Mouse (Mus musculus): ENCODE results near the gene Adamts4.
A peak's percentile ranks its signal among the peaks of the same experiment; 100 is the strongest.

Gene Adamts4

GRCm38 (mm10) chr1:171256937-171257548, 6.8 kb downstream of the Adamts4 start:
- DNase-seq, result peak; percentile 22 to 76

- DNase-seq, result no peak
Measured at GRCm38 (mm10) chr1:171257781-171258180, 7.6 kb downstream of the Adamts4 start.

DNA sequence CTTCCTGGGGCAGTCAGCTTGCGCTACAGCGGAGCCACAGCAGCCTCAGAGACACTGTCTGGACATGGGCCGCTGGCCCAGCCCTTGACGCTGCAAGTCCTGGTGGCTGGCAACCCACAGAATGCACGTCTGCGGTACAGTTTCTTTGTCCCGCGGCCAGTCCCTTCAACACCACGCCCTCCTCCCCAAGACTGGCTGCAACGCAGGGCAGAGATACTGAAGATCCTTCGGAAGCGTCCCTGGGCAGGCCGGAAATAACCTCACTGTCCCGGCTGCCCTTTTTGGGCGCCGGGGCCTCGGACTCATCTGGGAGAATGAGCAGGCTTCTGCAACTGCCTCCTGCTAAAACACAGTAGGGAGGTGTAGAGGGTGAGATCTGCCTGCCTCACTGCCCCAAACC, 8.7 kb downstream of the Adamts4 start:
- no peak for DNase-seq

DNA sequence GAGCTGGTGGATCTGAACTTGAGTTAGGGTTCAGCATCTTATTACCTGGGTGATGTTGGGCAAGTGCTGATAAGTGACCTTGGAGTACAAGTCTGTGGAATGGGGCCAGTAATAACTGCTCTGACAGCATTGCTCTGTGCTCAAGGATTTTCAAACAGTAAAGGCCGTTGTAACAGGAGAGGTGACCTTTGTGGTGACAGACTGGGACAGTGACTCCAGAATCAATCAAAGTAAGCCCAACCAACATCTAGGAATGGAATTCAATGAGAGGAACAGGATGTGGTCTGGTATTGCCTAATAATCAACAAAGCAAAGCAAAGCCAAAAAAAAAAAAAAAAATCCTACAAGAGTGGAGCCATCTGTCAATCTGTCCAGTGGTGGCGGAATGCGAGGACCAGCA, 10.1 kb downstream of the Adamts4 start:
- peak in 1 of 2 experiments; percentile 67 for DNase-seq

GRCm38 (mm10) chr1:171262594-171263130, 12.4 kb downstream of the Adamts4 start:
- peak; percentile 81 to 88 for DNase-seq

GRCm38 (mm10) chr1:171263185-171263611, 13.0 kb downstream of the Adamts4 start:
- peak; percentile 62 to 65 for DNase-seq

DNA sequence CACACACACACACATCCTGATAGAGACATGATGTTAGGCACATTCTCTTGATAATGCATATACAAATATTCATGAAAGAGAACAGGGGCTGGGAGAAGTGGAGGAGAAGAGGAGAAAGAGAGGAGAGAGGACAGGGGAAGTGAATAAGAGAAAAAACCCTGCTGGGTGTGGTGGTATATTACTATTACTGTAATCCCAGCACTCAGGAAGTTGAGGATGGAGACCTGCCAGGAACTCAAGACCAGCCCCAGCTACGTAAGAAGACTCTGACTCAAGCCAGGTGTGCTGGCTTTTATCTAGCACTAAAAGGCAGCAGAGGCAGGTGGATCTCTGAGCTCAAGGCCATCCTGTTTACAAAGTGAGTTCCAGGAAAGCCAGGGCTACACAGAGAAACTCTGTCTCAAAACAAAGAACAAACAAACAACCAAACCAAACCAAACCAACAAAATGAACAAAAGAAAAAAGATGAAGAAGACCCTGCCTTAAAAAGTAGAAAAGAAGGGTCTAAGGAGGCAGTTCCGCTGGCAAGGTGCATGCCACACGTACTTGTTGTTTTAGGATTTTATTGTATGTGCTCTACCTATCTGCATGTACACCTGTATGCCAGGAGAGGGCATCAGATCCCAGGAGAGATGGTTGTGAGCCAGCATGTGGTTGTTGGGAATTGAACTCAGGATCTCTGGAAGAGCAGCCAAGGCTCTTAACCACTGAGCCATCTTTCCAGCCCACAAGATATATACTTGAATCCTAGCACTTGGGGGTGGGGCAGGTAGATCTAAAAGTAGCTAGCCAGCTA, 13.6 kb downstream of the Adamts4 start:
- no peak for DNase-seq

DNA sequence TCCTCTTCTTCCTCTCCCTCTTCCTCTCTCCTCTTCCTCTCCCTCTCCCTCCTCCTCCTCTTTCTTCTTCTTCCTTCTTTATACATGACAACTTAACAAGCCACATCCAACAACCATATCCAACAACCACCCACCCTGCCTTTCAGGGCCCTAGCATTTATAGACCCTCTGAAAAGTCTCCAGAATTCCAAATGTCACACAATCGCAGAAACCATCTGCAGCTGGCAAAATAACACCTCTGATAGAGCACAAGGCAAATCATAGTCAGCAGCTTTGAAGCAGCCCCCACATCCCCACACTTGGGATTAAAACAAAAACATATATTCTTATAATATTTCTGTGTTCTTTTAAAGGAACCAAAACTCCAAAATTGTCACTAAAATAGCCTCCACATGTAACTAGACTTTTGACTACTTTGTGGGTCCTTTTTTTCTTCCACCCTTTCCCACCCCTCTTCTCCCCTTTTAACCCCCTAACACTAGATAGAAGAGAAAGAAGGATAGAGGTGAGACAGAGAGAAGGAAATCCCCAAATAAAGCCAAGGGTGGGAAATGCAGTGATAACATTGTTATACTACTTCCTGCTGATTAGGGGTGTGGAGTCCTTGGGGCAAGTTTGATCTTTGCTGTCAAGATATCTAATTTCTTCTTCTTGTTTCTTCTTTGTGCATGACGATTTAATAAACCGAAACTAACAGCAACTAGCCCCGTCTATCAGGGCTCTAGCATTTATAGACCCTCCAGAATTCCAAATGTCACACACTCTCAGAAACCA, 15.9 kb downstream of the Adamts4 start:
- DNase-seq, result no peak

DNA sequence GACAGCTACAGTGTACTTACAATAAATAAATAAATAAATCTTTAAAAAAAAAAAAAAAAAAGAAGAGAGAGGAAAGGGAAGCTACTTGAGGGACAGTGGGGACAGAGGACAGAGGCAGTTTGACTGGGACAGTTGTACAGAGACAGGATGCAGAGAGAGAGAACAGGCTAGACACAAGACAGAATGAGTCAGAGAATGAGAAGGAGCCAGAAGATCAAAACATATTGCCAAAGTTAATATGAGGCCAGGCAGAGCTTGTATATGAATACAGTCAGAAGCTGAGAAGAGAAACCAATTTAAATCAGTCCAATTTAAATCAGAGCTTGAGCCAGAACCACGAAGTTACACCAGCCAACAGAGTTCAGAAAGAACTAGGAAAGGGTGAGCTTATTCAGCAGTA, 18.1 kb downstream of the Adamts4 start:
- DNase-seq, result no peak

GRCm38 (mm10) chr1:171269848-171270572, 19.8 kb downstream of the Adamts4 start, which contains the start of gene B4galt3:
TSS of gene B4galt3 (plus strand) at chr1:171270328.
- peak; percentile 96 to 97 for DNase-seq

GRCm38 (mm10) chr1:171270573-171270900, 20.3 kb downstream of the Adamts4 start:
- DNase-seq, result peak; percentile 68 to 85

DNA sequence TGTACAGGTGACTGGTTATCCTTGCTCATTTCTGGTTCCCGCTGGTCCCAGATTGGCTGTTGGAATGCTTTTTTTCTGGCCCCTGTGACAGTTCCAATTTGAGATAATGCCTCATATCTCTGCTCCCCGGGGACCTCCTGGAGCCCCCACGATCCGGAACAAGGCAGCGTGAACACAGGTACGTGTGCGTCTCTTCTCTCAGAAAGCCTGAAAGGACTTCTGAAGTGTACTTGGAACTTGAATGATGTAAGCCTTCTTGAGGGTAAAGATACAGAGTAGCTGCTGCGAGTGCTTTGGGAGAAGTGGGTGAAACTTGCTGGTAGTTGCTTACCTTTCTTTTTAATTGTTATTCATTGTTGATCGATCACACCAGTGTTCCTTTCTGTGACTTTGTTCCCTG, 21.0 kb downstream of the Adamts4 start:
- DNase-seq, result peak in 1 of 2 experiments; percentile 30

GRCm38 (mm10) chr1:171271622-171272021, 21.4 kb downstream of the Adamts4 start:
- DNase-seq, result no peak

- no peak for DNase-seq
Measured at GRCm38 (mm10) chr1:171272086-171272485, 21.9 kb downstream of the Adamts4 start.

DNA sequence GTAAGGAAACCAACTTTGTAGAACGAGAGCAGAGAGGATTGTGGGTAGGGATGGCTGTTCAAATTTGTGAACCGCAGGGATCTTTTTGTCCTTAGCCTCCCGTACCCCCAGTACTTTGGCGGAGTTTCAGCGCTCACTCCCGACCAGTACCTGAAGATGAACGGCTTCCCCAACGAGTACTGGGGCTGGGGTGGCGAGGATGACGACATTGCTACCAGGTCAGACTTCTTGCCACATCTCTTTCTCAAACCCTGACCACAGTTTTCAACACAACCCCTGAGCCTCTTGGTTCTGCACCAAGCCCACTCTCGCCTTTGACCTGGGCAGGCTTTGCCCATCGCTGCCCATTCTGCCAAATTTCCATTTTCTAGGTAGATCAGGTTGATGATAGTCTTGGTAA, 23.9 kb downstream of the Adamts4 start:
- peak in 1 of 2 experiments; percentile 29 for DNase-seq

DNA sequence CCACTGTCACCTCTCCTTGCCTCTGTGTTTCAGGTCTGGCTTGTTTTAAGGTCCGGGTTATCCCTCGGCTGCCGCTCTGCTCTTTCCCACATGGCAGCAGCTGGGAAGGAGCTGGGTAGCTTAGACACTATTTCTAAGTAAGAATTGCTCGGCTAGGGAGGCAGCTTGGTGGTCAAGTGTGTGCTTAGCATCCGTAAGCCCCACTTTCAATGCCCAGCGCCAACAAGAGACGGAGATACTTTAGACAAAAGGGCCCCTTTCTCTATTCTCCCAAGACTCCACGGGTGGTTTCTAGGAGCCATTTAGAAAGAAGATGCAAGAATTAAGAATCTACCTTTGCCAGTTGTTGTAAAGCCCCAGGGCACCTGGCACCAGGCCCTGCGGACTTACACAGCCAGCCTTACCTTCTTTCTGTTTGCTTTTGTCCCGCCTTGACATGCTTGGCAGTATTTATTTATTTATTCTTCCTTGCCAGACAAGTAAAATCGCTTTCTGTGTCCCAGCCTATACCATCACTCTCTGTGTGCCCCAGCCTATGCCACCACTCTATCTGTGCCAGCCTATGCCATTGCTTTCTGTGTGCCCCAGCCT, 25.0 kb downstream of the Adamts4 start:
- peak in 1 of 2 experiments; percentile 17 for DNase-seq

- peak in 1 of 2 experiments; percentile 22 for DNase-seq
Measured at GRCm38 (mm10) chr1:171276110-171276748, 26.0 kb downstream of the Adamts4 start.

- no peak for DNase-seq
Measured at GRCm38 (mm10) chr1:171277736-171278135, 27.5 kb downstream of the Adamts4 start.

GRCm38 (mm10) chr1:171278436-171278835, 28.2 kb downstream of the Adamts4 start:
- no peak for DNase-seq

GRCm38 (mm10) chr1:171279012-171279705, 28.9 kb downstream of the Adamts4 start:
- no peak for DNase-seq

GRCm38 (mm10) chr1:171279721-171280120, 29.5 kb downstream of the Adamts4 start:
- no peak for DNase-seq
